Mouse (Mus musculus) spleen, adult 2 months (tissue): Measurements from ENCODE around the gene Hmg20a.

Source experiments
- CTCF ChIP-seq: fragments of 200-500 bp; IDR thresholded peaks from 2 replicates; pipeline ENCODE4 v1.5.1; 2011; ENCODE audit warnings: mild to moderate bottlenecking, inconsistent platforms; ENCODE audit not compliant: insufficient read depth, insufficient read length, insufficient replicate concordance; ENCODE audit errors: extremely low read depth
- POLR2A ChIP-seq: fragments of 200-500 bp; IDR thresholded peaks from 2 replicates; pipeline ENCODE4 v1.6.1; 2011; ENCODE audit warnings: low read depth, low read length, inconsistent platforms

DNA sequence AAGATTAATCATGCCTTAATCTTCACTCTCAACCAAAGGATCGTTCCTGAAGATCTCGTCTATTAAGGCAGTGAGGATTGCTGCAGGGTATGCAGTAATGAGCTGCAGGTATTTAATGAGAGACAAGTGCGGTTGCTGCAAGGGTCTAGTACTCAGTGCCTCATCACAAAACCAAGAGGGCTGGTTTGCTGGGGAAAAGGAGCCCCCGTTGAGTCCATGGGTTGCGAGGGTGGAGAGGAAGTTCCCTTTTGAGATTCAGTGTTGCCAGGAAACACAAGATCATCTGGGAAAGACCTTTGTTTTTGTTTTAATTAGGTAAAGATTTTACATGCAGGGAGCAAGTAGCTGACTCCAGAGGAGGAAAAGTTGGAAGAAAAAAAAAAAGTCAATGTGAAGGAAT lies 86.1 kb downstream of the Hmg20a start:
- TF ChIP-seq CTCF (no peak), POLR2A (no peak)
